ENCODE assay signal across 8 mouse cellular contexts in genomic region chr8:95715676-95716531, GRCm38 (mm10). TPM values are rescaled to one million over a fixed set of nuclear protein-coding genes. Genes with fewer than 3 reads are reported as not detected.
DNase-seq lines count a peak whose midpoint lies in the region; ATAC-seq lines count a peak whose summit lies in the region.

Gene Setd6 (plus strand): TSS chr8:95715881.

- H3K36me3 ChIP-seq in hindbrain, embryonic 14.5 days (replicated peaks; ENCODE audit: control insufficient read depth, insufficient read depth) = peaks cover 60% of the 10 kb centered on the region
- peaks cover 64% of the 10 kb centered on the region for H3K36me3 ChIP-seq in megakaryocyte, embryonic 14.5 days (replicated peaks; ENCODE audit: low read length)

- ATAC-seq in hindbrain, embryonic 14.5 days (ENCODE audit: low FRiP score) = peak; percentile 86

- peak; percentile 95 for DNase-seq in ZHBTc4 (ENCODE audit: low read depth, low spot score)
- peak; percentile 78 to 81 for DNase-seq in cerebellum, postnatal 36 days
- DNase-seq in frontal cortex, postnatal 36 days (ENCODE audit: low spot score in 2 of 2) = peak; percentile 85 to 86
- peak; percentile 85 for DNase-seq in hindbrain, embryonic 14.5 days (ENCODE audit: low spot score)
- DNase-seq in left cerebral cortex, adult 8-10 months (ENCODE audit: low spot score in 2 of 2) = peak; percentile 72 to 81
- DNase-seq in right cerebral cortex, postnatal 10 days (ENCODE audit: low spot score in 2 of 2) = peak; percentile 91 to 92
- DNase-seq in urinary bladder, postnatal 25 days (ENCODE audit: low spot score) = peak; percentile 75

- no peaks in the 10 kb centered on the region for H3K27me3 ChIP-seq in hindbrain, embryonic 14.5 days (ENCODE audit: control insufficient read depth, insufficient read depth, low read length)
- H3K27me3 ChIP-seq in megakaryocyte, embryonic 14.5 days (replicated peaks) = no peaks in the 10 kb centered on the region

- H3K4me3 ChIP-seq in hindbrain, embryonic 14.5 days (replicated peaks; ENCODE audit: low read length) = peak within 1 kb of the TSS; percentile 87
- H3K4me3 ChIP-seq in megakaryocyte, embryonic 14.5 days (replicated peaks) = peak within 1 kb of the TSS; percentile 97

- peak within 1 kb of the TSS; percentile 74 for H3K27ac ChIP-seq in hindbrain, embryonic 14.5 days

- under 1% methylated on average over 66 of the region's 79 CpGs for WGBS in hindbrain, embryonic 14.5 days

- peaks cover 13% of the 10 kb centered on the region for H3K4me1 ChIP-seq in hindbrain, embryonic 14.5 days (replicated peaks; ENCODE audit: control insufficient read depth, insufficient read depth, low read length)
- peaks cover 64% of the 10 kb centered on the region for H3K4me1 ChIP-seq in megakaryocyte, embryonic 14.5 days

- H3K9ac ChIP-seq in hindbrain, embryonic 14.5 days = peak within 1 kb of the TSS; percentile 85

- no peaks in the 10 kb centered on the region for H3K9me3 ChIP-seq in hindbrain, embryonic 14.5 days (ENCODE audit: control insufficient read depth, low read length)
- no peaks in the 10 kb centered on the region for H3K9me3 ChIP-seq in megakaryocyte, embryonic 14.5 days

- H3K4me2 ChIP-seq in hindbrain, embryonic 14.5 days (replicated peaks) = peak within 1 kb of the TSS; percentile 97

RNA-seq across cellular contexts. Expression of gene Setd6, which starts in this region (rescaled TPM):
- 27.0 and 31.7 TPM in 2 replicates for polyA plus RNA-seq in hindbrain, embryonic 14.5 days (2014; fragmentation: Nextera tagmentation; extraction: Ambion mirVana)
- 10 to 100 TPM; 17.6 to 25.4 (median 23.4) TPM for total RNA-seq in left cerebral cortex, adult 8-10 months (2022)
- polyA plus RNA-seq in megakaryocyte, embryonic 14.5 days (2012; ENCODE audit: insufficient read depth, low replicate concordance) = 2.0 and 3.7 TPM in 2 replicates

Comparison
In these comparisons a context has a peak if more than half of its experiments do, and no peak if none do; other contexts are left out.
1. Peak in every context shown above with its lines: DNase-seq, ATAC-seq, H3K4me3 ChIP-seq and H3K27ac ChIP-seq.